Mouse (Mus musculus) kidney, adult 2 months (tissue): ENCODE data around the gene Spaar. TPM values are rescaled to one million over a fixed set of nuclear protein-coding genes. Genes with fewer than 3 reads are reported as not detected.

Experiments
- DNase-seq: peaks from one replicate; pipeline ENCODE4 v3.0.0; 2021
- H3K27ac ChIP-seq: fragments of 200-500 bp; 2 replicates; pipeline ENCODE4 v1.5.1; 2012; ENCODE audit warnings: low read depth, low read length, control low read depth, inconsistent platforms; ENCODE audit not compliant: insufficient read depth
- H3K27me3 ChIP-seq: fragments of 200-500 bp; replicated peaks from 2 replicates; pipeline ENCODE4 v1.6.1; 2012; ENCODE audit warnings: mild to moderate bottlenecking, moderate library complexity, low read length, inconsistent platforms; ENCODE audit not compliant: control insufficient read depth, insufficient read depth
- H3K36me3 ChIP-seq: fragments of 200-500 bp; 2 replicates; pipeline ENCODE4 v1.6.1; 2012; ENCODE audit warnings: mild to moderate bottlenecking, moderate library complexity, low read length, inconsistent platforms; ENCODE audit not compliant: control insufficient read depth, insufficient read depth
- H3K4me1 ChIP-seq: fragments of 200-500 bp; 2 replicates; pipeline ENCODE4 v1.6.1; 2011; ENCODE audit warnings: low read length; ENCODE audit not compliant: control insufficient read depth, insufficient read depth
- H3K4me3 ChIP-seq: fragments of 200-500 bp; 2 replicates; pipeline ENCODE4 v1.5.1; 2011; ENCODE audit warnings: mild to moderate bottlenecking, low read depth, low read length, control low read depth; ENCODE audit not compliant: insufficient read depth
- CTCF ChIP-seq: fragments of 200-500 bp; conservative IDR thresholded peaks from 2 replicates; pipeline ENCODE4 v1.5.1; 2011; ENCODE audit warnings: low read depth, mild to moderate bottlenecking, control low read depth, low read length, moderate library complexity, mixed read lengths; ENCODE audit not compliant: insufficient read depth, insufficient read length
- POLR2A ChIP-seq: fragments of 200-500 bp; IDR thresholded peaks from one replicate; pipeline ENCODE4 v1.6.1; 2011; ENCODE audit warnings: low read depth, low read length, control low read depth
- WGBS: fragments of 180-500 bp; shearing (Covaris S2); methylation state at CpG from one replicate; pipeline ENCODE4 v1.1.7; 2018; 5-methylcytosine and 5-hydroxymethylcytosine counted together
- polyA plus RNA-seq: library from polyadenylated mRNA; depleted of rRNA; stranded (reverse); fragments of >200 nt; gene quantifications from 2 replicates; pipeline ENCODE4 v1.2.3, GENCODE M21; 2012

Spaar gene
- polyA plus RNA-seq, 1 experiment: 2.4 TPM

DNA sequence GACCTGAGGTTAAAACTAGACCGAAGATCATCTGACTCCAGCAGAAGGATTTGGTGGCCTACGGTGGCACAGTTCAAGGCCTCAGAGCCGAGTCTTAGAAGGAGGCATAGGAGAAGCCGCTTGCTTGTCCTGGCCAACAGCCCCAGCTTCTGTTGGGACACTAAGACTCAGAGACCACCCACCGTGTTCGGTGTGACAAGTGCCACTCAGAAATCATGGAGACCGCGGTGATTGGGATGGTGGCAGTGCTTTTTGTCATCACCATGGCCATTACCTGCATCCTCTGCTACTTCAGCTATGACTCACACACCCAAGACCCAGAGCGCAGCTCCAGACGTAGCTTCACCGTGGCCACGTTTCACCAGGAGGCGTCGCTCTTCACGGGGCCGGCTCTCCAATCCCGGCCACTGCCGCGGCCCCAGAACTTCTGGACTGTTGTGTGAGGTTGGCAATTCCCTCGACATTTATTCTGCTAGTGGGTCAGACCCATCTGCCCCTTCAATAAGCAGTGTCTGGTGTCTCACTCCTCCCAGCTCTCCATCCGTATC lies 990 bp downstream of the Spaar start:
- TF ChIP-seq POLR2A (no peak), CTCF (no peak)
- Histone ChIP-seq H3K36me3 (no peaks in the 10 kb centered on the region), H3K27me3 (no peaks in the 10 kb centered on the region), H3K4me1 (peaks cover 3% of the 10 kb centered on the region), H3K4me3 (peak overlapping the region; percentile 29), H3K27ac (peak overlapping the region; percentile 97)
- DNase-seq: no peak
- WGBS: 74% methylated on average over 21 of the region's 21 CpGs

DNA sequence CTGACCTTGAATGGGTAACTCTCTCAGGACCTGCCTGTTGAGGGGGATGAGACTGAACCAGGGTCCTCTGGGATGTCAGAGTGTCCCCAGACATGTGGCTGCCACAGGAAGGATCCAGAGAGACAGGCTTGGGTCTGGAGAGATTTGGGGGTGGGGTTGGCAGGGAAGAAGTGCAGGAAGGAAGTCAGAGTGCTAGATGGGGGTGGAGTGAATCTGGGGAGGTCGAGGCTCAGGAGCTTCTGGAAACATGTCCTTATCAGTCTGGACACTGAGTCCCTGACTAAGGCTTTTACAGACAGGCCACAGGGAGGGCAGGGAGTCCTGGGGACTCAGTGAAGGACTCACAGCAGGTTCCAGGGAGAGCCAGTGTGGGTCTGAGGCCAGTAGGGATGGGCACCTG lies 2.3 kb downstream of the Spaar start:
- H3K36me3 ChIP-seq: no peaks in the 10 kb centered on the region
- H3K4me1 ChIP-seq: peaks cover 3% of the 10 kb centered on the region
- peak overlapping the region; percentile 28; the same call in 1 of the 2 replicates for H3K4me3 ChIP-seq
- no peaks in the 10 kb centered on the region for H3K27me3 ChIP-seq
- 29% methylated on average over 1 of the region's 1 CpGs for WGBS
- TF ChIP-seq CTCF (no peak), POLR2A (no peak)
- DNase-seq: no peak
- peak overlapping the region; percentile 54 for H3K27ac ChIP-seq

DNA sequence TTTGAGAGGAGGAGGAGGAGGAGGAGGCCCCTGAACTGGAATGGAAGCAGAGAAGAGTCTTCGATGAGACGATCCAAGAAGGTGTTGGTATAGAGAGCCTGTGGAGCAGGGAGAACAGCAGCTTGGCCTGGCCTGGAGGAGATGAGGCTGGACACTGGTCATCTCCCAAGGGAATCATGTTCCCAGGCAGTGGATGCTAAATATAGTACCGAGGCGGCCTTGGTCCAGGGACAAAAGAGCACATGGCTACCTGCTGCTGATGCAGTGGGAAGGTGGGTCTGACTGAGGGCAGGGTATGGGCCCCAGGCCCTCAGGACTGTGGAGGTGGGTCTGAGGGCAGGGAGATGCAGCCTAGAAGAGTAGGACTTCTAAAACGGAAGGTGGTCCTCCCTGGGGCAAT lies 3.4 kb downstream of the Spaar start:
- no peak overlapping the region for H3K4me3 ChIP-seq
- DNase-seq: no peak
- H3K27ac ChIP-seq: no peak overlapping the region
- WGBS: 68% methylated on average over 5 of the region's 5 CpGs
- H3K27me3 ChIP-seq: no peaks in the 10 kb centered on the region
- no peaks in the 10 kb centered on the region for H3K36me3 ChIP-seq
- TF ChIP-seq CTCF (no peak), POLR2A (no peak)
- peaks cover 3% of the 10 kb centered on the region; the same call in 1 of the 2 replicates for H3K4me1 ChIP-seq

DNA sequence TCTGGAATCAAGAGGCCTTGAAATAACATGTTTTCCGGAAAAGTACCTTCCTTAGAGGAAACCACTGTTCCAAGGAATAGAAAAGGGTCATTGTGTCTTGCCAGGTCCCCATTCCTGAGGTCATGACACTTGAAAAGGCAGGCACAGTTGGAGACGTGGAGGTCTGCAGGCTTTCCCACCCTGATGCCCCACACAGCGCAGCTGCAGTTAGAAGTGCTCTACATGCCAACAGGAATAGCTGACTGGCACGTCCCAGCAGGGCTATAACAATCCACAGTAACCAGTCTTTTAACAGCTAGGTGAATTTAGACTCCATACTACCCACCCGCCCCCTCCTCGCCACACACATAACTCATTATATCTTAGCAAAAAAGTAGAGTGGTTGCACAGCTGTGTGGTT lies 7.3 kb downstream of the Spaar start:
- peak; percentile 38 for DNase-seq
- Histone ChIP-seq H3K4me3 (no peak overlapping the region), H3K4me1 (no peaks in the 10 kb centered on the region), H3K36me3 (no peaks in the 10 kb centered on the region), H3K27ac (no peak overlapping the region), H3K27me3 (no peaks in the 10 kb centered on the region)
- TF ChIP-seq CTCF (no peak), POLR2A (no peak)
- WGBS: 75% methylated on average over 6 of the region's 6 CpGs

DNA sequence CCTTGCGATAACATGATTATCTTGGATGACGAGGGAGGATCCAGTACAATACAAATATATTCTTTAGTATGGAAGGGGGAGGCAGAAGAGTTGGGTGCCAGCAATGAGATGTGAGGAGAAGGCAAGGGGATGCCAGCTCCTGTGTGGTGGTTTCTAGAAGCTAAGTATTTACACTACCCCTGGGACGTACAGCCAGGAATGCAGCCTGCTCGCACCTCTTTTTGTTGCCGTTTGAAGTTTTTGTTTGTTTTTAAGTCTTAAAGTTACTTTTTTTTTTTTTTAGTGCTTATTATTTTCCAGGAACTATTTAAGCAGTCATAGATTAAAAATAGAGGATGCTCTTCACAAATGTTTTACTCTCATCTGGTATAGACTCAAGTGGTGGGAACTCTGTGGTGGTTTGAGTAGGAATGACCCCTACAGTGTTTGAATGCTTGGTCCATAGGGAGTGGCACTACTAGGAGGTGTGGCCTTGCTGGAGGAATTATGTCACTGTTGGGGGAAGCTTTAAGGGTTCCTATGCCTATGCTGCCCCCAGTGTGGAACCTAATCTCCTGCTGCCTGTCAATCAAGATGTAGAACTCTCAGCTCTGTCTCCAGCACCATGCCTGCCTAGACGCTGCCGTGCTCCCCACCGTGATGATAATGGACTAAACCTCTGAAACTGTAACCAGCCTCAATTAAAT lies 9.3 kb downstream of the Spaar start:
- Histone ChIP-seq H3K4me3 (no peak overlapping the region), H3K36me3 (no peaks in the 10 kb centered on the region), H3K27ac (no peak overlapping the region), H3K4me1 (no peaks in the 10 kb centered on the region), H3K27me3 (no peaks in the 10 kb centered on the region)
- TF ChIP-seq POLR2A (no peak), CTCF (no peak)
- 81% methylated on average over 8 of the region's 8 CpGs for WGBS
- no peak for DNase-seq

DNA sequence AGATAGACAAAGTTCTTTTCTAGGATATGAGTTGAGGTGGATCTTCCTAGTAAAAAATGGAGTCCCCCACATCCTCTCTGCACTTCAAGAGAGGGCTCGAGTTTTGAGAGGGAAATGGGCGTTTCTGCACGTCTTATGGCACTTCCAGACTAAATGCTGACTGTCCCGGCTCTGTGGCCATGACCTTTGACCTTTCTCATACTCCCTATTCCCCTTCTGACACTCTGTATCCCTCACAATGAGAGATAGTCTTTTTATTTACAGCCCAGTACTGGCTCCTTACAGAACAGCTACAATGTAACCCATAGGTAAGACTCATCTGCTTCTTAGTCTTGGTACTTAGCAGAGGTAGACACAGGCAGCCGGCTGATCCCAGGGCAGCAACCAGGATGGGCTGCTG lies 11.7 kb downstream of the Spaar start:
- 0 out of 2 replicates have a peak overlapping the region, but pooled peaks have one; percentile 3 for H3K27ac ChIP-seq
- H3K4me1 ChIP-seq: no peaks in the 10 kb centered on the region

DNA sequence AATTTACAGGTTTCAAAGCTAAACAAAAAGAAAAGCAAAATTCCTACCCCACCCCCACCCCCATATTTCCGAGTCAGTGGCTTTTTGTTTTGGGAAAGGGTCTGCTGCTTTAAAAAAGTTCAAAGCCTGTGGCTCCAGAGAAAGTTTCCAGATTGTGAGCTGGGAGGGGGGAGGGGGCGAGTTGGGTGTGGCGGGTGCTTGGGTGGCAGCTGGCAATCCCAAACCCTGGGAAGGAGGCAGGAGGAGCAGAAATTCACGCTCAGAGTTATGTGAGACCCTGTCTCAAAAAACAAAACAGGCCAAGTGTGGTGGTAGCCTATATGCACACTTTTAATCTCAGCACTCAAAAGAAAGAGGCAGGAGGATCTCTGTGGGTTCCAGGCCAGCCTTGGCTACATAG lies 12.8 kb downstream of the Spaar start:
- Histone ChIP-seq H3K27me3 (no peaks in the 10 kb centered on the region), H3K4me1 (no peaks in the 10 kb centered on the region), H3K27ac (no peak overlapping the region), H3K4me3 (no peak overlapping the region), H3K36me3 (no peaks in the 10 kb centered on the region)
- no peak for TF ChIP-seq POLR2A
- no peak for TF ChIP-seq CTCF
- WGBS: 63% methylated on average over 4 of the region's 4 CpGs
- DNase-seq: no peak

More for the DNA sequence above, 11.7 kb downstream of the Spaar start:
- H3K27me3 ChIP-seq: no peaks in the 10 kb centered on the region
- DNase-seq: no peak
- no peaks in the 10 kb centered on the region for H3K36me3 ChIP-seq
- H3K4me3 ChIP-seq: no peak overlapping the region
- WGBS: 49% methylated on average over 5 of the region's 5 CpGs
- no peak for TF ChIP-seq POLR2A
- no peak for TF ChIP-seq CTCF
